Mouse (Mus musculus) granulocyte monocyte progenitor cell, adult 5-6 weeks (primary cell): ENCODE measurements around the gene Scrt2. TPM values are rescaled to one million over a fixed set of nuclear protein-coding genes. Genes with fewer than 3 reads are reported as not detected.

Experiments
- ATAC-seq: replicated peaks from 2 replicates; pipeline ENCODE4 v1.8.0; 2016; ENCODE audit warnings: mild to moderate bottlenecking, moderate TSS enrichment, inconsistent platforms; ENCODE audit not compliant: poor library complexity, severe bottlenecking
- total RNA-seq, 2 experiments: library from RNA; stranded (forward) in 1 of 2; stranded (reverse) in 1 of 2; fragments of 200-712, 200-1000 nt in 1 of 2; fragments of >200 nt in 1 of 2; fragmentation: Nextera tagmentation in 1 of 2; gene quantifications; 2 replicates each; pipeline ENCODE4 v1.2.3; 2014 to 2017

The Scrt2 gene
- total RNA-seq, 2 experiments from 2014 or later: not detected

- ATAC-seq: no peak
Measured at GRCm38 (mm10) chr2:152140941-152141340, 59.6 kb downstream of the Scrt2 start.

DNA sequence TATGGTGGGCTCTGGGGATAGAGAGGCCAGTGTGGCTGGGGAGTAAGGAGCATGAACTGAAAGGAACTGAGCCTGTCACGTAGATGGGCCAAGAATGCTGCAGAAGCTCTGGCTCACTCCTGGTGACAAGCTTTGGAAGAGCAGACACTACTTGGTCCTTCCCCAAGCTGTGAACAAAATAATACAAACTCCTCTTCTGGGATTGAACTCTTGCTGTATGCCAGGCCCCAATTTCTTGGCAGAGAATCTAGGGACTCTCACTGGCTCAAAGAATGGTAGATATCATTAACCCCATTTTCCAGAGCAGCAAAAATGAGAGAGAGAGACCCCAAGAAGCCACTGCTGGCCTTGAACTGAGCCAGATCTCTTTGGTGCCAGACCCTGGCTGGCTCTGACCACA lies 60.2 kb downstream of the Scrt2 start:
- ATAC-seq: no peak

GRCm38 (mm10) chr2:152142046-152142445 lies 60.7 kb downstream of the Scrt2 start:
- ATAC-seq: 0 out of 2 replicates have a peak, but pooled peaks have one; percentile 20

- ATAC-seq: no peak
Measured at GRCm38 (mm10) chr2:152142571-152142970, 61.2 kb downstream of the Scrt2 start.

DNA sequence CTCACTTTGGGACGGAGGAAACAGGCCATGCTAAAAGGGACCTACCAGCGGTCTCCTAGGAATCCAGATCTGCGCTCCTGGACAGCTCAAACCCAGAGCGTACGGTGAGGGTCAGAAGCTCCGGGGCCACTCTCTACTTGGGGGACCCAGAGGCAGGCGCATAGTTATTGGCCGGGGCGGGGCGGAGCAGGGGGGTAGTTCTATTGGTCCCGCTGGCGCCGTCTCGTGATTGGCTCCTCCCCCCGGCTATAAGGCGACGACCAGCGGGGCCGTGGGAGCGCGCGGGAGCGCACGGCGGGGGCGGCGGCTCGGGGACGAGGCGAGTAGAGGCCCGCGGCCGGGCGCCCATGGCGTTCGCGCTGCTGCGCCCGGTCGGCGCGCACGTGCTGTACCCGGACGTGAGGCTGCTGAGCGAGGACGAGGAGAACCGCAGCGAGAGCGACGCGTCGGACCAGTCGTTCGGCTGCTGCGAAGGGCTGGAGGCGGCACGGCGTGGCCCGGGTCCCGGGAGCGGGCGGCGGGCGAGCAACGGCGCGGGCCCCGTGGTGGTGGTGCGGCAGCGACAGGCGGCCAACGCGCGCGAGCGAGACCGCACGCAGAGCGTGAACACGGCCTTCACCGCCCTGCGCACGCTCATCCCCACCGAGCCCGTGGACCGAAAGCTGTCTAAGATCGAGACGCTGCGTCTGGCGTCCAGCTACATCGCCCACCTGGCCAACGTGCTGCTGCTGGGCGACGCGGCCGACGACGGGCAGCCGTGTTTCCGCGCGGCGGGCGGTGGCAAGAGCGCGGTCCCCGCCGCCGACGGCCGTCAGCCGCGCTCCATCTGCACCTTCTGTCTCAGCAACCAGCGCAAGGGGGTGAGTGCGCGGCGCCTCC lies 62.2 kb downstream of the Scrt2 start, which contains the start of gene Tcf15:
Gene Tcf15, plus strand, starts transcription at position 283 of the 879 bp plus-strand sequence.
- peak; percentile 78 for ATAC-seq

- no peak for ATAC-seq
Measured at GRCm38 (mm10) chr2:152144158-152144450, 62.8 kb downstream of the Scrt2 start.

GRCm38 (mm10) chr2:152144501-152144900 lies 63.2 kb downstream of the Scrt2 start:
- no peak for ATAC-seq

Other genes starting within 250 kb of the Scrt2 start
- not detected in 2 replicates for gene Rspo4, start 238.6 kb upstream of the Scrt2 start, total RNA-seq (2014; fragmentation: Nextera tagmentation)
- gene Rspo4, start 238.6 kb upstream of the Scrt2 start, total RNA-seq (2017): not detected in 2 replicates
- gene Angpt4, start 170.3 kb upstream of the Scrt2 start, total RNA-seq (2014; fragmentation: Nextera tagmentation): not detected in 2 replicates
- not detected in 2 replicates for gene Angpt4, start 170.3 kb upstream of the Scrt2 start, total RNA-seq (2017)
- gene Fam110a, start 101.3 kb upstream of the Scrt2 start, total RNA-seq (2014; fragmentation: Nextera tagmentation): 14.9 and 17.6 TPM in 2 replicates
- gene Fam110a, start 101.3 kb upstream of the Scrt2 start, total RNA-seq (2017): 3.8 and 8.8 TPM in 2 replicates
- not detected in 2 replicates for gene Slc52a3, start 85.0 kb upstream of the Scrt2 start, total RNA-seq (2014; fragmentation: Nextera tagmentation)
- gene Slc52a3, start 85.0 kb upstream of the Scrt2 start, total RNA-seq (2017): not detected in 2 replicates
- gene Srxn1, start 24.0 kb downstream of the Scrt2 start, total RNA-seq (2014; fragmentation: Nextera tagmentation): 0.47 and 5.5 TPM in 2 replicates
- gene Srxn1, start 24.0 kb downstream of the Scrt2 start, total RNA-seq (2017): 1.3 and 2.0 TPM in 2 replicates
- gene Tcf15, start 62.0 kb downstream of the Scrt2 start, total RNA-seq (2014; fragmentation: Nextera tagmentation): not detected in 2 replicates
- not detected in 2 replicates for gene Tcf15, start 62.0 kb downstream of the Scrt2 start, total RNA-seq (2017)
- gene Csnk2a1, start 145.3 kb downstream of the Scrt2 start, total RNA-seq (2014; fragmentation: Nextera tagmentation): 71.6 and 101 TPM in 2 replicates
- gene Csnk2a1, start 145.3 kb downstream of the Scrt2 start, total RNA-seq (2017): 82.1 and 104 TPM in 2 replicates
- 26.4 and 28.7 TPM in 2 replicates for gene Tbc1d20, start 212.3 kb downstream of the Scrt2 start, total RNA-seq (2014; fragmentation: Nextera tagmentation)
- gene Tbc1d20, start 212.3 kb downstream of the Scrt2 start, total RNA-seq (2017): 18.6 and 18.8 TPM in 2 replicates